Mouse (Mus musculus) cerebellum, adult 8-10 months (tissue): ENCODE measurements around the gene Mroh8.

Experiments
- DNase-seq: peaks from one replicate; pipeline ENCODE4 v3.0.0; 2022

Mroh8 gene

GRCm38 (mm10) chr2:157279416-157279800 lies at the start of gene Mroh8:
TSS of gene Mroh8 (minus strand) at chr2:157279549.
- no peak for DNase-seq

- DNase-seq: no peak
These were observed 49.2 kb upstream of the Mroh8 start for GRCm38 (mm10) chr2:157328570-157328969.

- no peak for DNase-seq
These were observed 48.8 kb upstream of the Mroh8 start for GRCm38 (mm10) chr2:157328106-157328505.

GRCm38 (mm10) chr2:157325238-157325637 lies 45.9 kb upstream of the Mroh8 start:
- no peak for DNase-seq

GRCm38 (mm10) chr2:157322029-157322766 lies 42.8 kb upstream of the Mroh8 start:
- DNase-seq: no peak

DNA sequence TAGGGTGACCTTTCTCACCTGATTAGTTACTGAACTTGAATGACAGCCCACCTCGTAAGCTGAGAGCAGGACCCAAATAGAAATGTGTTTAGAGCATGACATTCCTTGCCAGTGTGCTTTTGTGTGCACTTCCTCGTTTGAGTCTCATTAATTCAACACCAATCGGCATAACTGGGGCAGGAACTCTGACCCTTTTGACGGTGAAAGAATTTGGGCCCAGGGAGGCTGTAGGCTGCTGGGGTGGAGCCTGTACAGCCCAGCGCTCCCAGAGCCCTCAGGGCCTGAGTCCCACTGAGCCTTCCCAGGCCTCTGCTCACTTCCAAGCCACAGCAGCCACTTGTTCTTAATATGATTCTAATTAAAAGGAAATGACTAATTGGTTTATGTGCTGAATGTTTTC lies 41.5 kb upstream of the Mroh8 start:
- DNase-seq: no peak

DNA sequence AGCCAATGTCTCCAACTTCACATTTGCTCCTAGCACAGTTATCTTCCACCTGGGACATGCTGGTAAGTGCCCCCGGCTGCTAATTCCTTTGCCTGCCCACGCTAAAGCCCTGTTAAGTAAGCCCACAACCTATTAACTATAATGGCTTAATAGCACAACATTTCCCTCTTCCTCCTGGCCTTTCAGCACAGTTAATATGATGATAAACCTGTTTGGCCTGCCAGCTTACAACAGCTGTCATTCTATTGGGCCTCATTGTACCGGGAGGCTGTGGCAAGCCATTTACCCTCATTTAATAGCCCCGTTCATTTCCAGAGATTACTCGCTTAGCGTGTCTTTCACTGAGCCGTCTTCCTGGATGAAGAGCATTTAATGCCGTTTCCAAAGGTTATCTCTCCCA lies 40.8 kb upstream of the Mroh8 start:
- DNase-seq: no peak

DNA sequence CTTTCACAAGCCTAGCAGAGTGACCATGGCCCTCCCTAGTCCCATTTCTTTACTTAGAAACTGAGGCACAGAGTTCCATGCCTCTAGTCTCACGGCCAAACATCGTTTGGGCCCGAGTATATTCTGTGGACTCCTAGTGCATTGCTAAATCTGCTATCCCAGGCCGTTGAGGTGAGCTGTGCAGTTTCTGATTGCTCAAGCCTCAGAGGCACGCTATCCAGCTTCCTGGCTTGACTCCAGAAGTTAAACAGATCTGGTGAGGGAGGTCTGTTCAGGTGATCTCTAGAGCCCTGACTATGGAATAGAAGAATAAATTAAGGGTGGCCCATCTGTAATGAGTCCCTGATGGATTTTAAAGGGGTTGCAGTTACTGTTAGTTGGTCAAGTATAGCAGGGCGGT lies 37.9 kb upstream of the Mroh8 start:
- DNase-seq: no peak

DNA sequence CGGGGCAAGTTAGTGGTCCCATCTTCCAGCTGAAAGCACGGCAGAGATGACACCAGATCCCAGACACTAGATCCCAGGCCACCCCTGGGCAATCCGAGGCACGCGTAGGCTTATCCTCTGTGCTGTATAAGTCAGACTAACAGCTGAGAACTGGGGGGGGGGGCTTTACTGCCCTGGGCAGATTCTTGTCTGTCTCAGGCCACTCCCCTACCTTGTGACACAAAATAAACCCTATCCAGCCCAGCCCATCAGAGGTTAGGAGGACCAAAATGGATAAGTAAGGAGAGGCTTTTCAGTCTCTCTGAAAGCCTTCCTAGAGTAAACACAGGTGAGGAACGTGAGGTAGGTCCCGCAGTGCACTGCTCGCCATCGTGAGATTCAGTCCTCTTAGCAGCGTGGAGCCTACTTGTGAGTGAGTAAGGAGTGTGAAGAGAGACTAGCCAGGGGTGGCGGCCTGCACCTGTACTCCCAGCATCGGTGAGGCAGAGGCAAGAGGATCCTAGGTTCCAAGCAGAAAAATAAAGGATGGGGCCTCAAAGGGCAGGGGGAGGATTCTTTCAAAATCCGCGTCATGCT lies 37.1 kb upstream of the Mroh8 start:
- DNase-seq: no peak

GRCm38 (mm10) chr2:157315486-157315885 lies 36.1 kb upstream of the Mroh8 start:
- no peak for DNase-seq

DNA sequence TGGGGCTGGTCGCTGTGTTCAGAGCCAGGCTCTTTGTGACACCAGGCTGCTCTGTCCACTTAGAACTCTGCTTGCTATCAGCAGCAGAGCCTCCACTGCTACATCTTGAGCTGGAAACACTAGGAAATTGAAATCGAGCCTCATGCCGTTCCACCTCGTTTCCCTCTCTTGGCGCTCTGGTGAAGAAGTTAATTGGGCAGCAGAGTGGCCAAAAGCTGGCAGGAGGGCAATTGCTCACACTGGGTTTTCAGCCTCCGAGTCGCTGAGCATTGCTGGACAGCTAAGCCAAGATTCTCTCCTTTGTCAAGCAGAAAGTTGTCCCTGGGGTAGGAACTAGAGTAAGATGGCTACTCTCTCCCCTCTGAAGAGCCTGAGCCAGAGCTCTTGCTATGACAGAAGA lies 35.0 kb upstream of the Mroh8 start:
- DNase-seq: peak; percentile 13

DNA sequence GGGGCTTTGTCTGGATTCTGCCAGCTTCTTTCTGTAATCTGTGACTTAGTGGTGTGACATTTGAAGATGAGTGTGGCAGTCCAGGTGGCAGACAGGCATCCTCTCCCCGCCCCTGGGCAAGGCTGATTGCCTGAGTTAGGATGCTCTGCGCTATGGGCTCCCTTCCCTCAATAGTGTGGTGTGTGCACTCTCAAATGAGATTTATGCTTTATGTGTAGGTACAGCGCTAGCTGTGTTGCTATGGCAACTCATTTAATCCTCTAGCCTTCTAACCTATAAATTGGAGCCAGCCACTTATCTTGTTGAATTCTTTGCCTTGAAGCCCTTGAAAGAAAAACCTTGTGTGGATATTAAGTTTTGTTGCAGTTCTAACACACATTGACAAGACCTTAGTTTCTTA lies 34.4 kb upstream of the Mroh8 start:
- DNase-seq: no peak

DNA sequence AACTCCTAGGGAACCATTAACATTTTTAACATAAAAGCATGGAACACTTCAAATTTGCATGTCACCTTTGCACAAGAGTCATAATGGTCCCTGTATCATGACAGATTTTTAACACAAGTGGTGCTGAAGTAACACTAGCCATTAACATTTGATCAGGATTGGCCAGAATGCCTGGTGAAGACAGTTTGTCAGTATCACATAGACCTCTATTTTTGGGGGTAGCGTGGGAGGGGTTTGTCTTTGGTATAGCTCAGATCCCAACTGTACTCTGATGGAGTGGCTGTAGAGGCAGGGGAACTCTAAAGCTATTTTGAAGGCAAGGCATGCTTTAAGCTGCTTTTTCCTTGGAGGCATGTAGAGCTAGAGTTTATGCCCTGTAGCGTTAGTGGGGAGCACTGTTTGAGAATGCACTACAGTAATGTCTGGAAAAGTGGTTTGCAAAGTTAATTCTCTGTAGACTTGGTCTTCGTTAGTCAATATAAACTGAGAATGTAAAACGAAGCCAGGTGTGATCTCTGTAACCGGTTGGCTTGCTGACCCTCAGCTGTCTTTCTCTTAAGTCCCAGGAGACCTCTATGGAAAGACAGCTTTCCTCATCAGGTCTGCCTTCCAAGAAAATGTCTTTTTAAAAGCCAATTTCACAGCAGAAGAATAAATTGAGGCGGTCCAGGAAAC lies 31.8 kb upstream of the Mroh8 start:
- no peak for DNase-seq

DNA sequence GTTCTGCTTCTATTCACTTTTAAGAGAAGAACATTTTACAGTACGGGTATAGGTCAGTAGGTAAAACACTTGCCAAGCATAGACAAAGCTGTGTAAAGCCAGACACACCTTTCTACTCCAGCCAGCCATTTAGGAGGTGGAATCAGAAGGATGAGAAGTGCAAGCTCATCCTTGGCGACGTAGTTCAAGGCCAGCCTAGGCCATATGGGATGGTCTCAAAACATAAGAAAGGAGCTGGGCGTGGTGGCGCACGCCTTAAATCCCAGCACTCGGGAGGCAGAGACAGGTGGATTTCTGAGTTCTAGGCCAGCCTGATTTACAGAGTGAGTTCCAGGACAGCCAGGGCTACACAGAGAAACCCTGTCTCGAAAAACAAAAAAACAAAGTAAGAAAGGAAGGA lies 30.3 kb upstream of the Mroh8 start:
- DNase-seq: no peak

DNA sequence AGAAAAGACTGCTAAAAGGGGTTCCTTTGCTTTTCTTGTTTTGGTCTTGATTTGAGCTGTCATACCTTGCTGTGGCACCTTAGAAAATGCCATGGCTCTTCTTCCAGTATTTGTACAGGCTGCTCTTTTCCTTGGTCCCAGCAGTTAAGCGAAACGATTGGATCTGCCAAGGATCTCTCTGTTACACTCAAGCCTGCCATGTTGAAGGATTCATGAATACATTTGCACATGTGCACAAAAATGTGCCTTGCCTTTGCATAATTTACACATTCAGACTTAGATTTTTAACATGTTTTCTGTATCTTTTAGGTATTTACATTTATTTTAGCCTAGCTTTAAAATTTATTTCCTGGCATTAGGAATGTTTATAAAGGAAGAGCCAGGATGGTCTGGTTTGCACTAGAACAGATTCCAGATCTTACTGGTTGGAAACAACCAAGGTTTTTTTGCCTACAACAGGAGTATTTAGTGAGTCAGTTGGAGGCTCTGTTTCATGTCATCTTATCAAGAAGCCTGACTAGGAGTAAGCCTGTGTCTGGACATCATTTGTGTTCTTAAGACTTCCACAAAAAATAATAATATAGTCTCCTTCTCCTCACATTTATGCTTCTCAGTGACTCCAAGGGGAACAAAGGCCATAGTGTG lies 29.0 kb upstream of the Mroh8 start:
- DNase-seq: no peak

DNA sequence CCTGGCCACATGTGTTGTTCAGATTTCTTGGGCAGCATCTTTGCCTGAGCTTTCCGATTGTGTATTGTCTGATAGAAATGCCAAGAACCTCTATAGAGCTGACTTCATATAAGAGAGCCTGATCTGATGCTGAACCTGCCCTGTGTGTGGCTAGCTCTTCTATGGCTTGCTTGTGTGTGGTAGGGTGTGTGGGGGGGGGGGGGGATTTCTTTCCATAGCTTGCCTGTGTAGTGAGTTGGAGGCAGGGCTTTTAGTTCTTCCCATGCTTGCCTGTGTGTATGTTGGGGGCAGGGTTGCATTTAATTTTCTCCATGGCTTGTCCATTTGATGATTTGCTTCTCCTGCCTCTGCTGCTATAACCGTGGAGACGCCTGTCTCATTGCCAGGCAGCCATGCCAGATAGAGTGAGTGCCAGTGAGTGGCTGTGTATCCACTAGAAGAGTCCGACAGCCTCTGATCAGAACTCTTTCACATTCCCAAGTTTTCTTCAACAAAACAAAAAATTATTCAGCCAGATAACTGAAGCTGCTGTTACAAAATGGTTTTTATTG lies 28.4 kb upstream of the Mroh8 start:
- DNase-seq: no peak

GRCm38 (mm10) chr2:157306091-157307032 lies 27.0 kb upstream of the Mroh8 start:
- no peak for DNase-seq

- DNase-seq: no peak
These were observed 23.7 kb upstream of the Mroh8 start for GRCm38 (mm10) chr2:157303096-157303495.

GRCm38 (mm10) chr2:157300051-157300450 lies 20.7 kb upstream of the Mroh8 start:
- no peak for DNase-seq

GRCm38 (mm10) chr2:157296105-157296689 lies 16.8 kb upstream of the Mroh8 start:
- no peak for DNase-seq

DNA sequence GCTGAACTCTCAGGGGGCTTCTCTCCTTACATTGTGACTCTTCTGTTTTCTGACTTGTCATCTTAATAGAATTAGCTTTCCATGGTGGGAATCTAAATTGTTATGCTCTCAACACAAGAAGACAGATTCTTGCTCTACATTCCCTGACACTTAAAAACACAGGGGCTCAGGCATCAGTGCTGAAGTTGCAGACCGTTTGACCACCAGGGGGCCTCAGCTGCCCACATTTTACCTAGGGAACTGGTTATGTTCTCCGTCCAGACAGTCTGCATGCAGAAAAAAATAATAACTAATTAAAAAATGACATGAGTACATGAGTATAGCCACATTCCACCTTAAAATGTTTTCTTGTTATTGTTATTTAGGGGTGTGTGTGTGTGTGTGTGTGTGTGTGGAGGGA lies 12.7 kb upstream of the Mroh8 start:
- peak; percentile 58 for DNase-seq

DNA sequence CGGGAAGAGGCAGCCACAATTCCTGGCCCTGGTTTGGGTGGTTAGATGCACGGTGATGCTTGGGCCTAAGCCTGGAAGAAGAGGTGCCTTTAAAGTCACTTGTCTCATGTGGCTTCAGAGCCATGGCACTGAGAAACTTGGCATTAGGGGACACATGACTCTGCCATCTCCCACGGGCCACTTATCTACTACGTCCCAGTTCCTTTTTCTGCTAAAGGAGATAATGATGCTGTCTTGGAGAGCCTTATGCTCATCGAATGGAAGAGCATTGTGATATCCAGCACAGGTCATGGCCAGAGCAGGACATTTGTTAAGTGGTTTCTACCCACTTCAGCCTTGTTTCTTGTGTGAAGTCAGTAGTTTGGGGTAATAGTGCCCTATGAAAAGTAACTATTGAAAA lies 9.6 kb upstream of the Mroh8 start:
- DNase-seq: no peak
